Mouse (Mus musculus) Patski (cell line): Measurements from ENCODE around the gene Mfsd2b. TPM values are rescaled to one million over a fixed set of nuclear protein-coding genes. Genes with fewer than 3 reads are reported as not detected.

ENCODE experiments used
- ATAC-seq: fragments of 100-300 bp; one replicate; pipeline ENCODE4 v1.8.0; 2021
- CTCF ChIA-PET: fragments of 350-600 bp; sonication (Branson Sonifier 250); formaldehyde crosslinking; loops from one replicate; lab custom pipeline; 2022; ENCODE audit warnings: inconsistent platforms; lab: Charles Lee
- POLR2A ChIA-PET: fragments of 350-600 bp; sonication (Branson Sonifier 250); formaldehyde crosslinking; loops from one replicate; lab custom pipeline; 2022; ENCODE audit warnings: antibody characterized with exemption, inconsistent platforms; lab: Charles Lee
- DNase-seq: peaks from one replicate; pipeline ENCODE4 v3.0.0-alpha.2; 2011; ENCODE audit warnings: low read depth, low spot score
- H3K27me3 ChIP-seq: fragments of 371-371 bp; one replicate; pipeline ENCODE4 v1.5.1; 2021
- CTCF ChIP-seq: fragments of 100-300 bp; IDR thresholded peaks from one replicate; pipeline ENCODE4 v1.5.1; 2021
- in situ Hi-C: fragments of 300-500 bp; cut with MboI; formaldehyde crosslinking; loops from 3 replicates; pipeline ENCODE4 v1.11.1; 2018; ENCODE audit warnings: low pct_unique_long_range_greater_than_20kb, mixed read lengths
- polyA plus RNA-seq: library from polyadenylated mRNA; unstranded; gene quantifications from one replicate; pipeline ENCODE4 v1.2.3, GENCODE M21; 2021

Mfsd2b gene
- polyA plus RNA-seq, 1 experiment from 2014 or later, result 0.17 TPM

DNA sequence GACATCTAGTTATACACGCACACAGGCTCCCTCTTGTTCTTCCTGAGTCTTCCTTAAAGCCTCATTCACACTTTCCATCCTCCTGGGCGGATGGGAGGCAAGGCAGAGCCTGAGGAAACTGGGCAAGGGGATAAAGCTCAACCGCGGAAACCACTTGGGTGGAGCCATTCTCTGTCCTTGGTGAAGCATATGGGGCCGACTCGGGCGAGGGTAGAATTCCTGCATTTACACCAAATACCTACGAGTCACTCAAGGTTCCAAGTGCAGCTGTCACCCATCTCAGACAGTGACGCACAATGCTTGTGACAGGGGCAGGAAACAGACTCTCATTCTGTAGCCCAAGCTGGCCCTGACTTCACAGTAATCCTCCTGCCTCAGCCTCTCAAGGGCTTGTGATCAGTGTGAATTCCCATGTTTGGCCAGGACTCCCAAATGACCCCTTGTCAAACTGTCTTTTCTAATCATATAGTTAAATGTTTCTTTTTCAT lies 4.2 kb upstream of the Mfsd2b start:
- in situ Hi-C loops, result no loop called here
- TF ChIP-seq CTCF, result no peak
- POLR2A ChIA-PET, result no interaction called here
- DNase-seq (no peak), ATAC-seq (no peak)
- CTCF ChIA-PET, result no interaction called here
- no peaks in the 10 kb centered on the region for H3K27me3 ChIP-seq

DNA sequence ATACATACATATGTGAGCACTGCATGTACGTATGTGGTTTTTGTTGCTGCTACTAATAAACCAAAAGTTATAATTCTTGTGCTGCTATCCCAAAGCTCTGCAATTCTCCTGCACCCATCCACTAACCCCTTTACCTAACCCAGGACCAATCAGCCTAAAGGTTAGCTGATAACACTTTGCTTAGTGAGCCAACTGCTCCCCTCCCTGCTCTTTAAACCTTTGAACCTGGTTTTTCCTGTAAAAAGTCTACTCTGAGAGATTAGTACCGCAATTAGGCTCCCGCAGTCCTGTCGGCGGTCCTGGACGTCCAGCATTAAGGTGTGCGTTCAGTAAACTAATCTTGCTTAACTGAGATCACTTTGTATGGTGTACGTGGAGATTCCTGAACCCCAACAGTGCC lies 1.5 kb upstream of the Mfsd2b start:
- TF ChIP-seq CTCF, result no peak
- CTCF ChIA-PET, result interaction anchor here (2.7 kb wide), 1 partner anchor 13 kb away, joined by 8 read pairs; no protein-coding TSS in a partner anchor
- no peaks in the 10 kb centered on the region for H3K27me3 ChIP-seq
- POLR2A ChIA-PET, result no interaction called here
- in situ Hi-C loops, result no loop called here
- DNase-seq (no peak), ATAC-seq (no peak)

DNA sequence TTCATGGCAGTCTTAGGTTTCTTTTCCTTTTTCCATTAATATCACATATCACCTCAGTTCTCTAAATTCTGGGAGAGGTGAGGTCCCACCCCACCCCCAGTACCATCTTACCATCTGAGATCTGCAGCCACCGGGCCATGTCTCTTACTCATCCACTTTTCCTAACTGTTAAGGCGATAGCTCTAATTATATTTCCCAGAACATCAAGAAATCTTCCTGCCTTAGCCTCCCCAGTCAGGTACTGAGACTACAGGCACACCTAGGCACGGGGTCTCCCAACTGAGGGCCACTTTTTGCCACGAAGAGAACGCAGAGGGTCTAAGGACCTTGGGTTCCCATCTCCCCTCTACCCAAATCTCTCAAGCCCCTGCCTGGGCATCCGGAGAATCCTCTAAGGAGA lies 628 bp downstream of the Mfsd2b start:
- no peaks in the 10 kb centered on the region for H3K27me3 ChIP-seq
- ChIA-PET CTCF (interaction anchor here (2.7 kb wide), 1 partner anchor 11 kb away, joined by 8 read pairs; no protein-coding TSS in a partner anchor), POLR2A (interaction anchor here (0.9 kb wide), 1 partner anchor 20 kb away, joined by 3 read pairs; no protein-coding TSS in a partner anchor)
- ATAC-seq (no peak), DNase-seq (no peak)
- in situ Hi-C loops, result no loop called here
- TF ChIP-seq CTCF, result no peak

DNA sequence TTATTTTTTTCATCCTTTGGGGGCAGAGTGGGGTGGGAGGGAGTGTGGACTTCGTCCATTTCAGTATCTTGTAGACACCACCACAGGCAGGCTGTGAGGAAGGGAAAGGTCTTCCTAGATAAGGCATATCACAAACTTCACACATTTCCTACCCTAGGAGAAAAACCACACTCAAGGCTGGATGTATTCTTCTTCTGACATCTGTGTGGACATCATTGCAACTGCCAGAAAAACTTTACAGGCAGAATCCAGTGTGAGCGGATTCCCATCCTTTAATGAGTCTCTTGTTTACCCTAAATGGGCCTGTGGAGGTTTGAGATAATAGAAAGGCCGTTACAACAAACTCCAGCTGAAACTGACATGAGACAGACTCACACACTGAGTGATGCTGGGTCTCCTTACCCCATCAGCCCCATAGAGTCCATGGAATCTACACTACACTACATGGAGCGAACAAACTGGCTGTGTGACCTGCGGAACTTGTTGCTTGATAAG lies 1.1 kb downstream of the Mfsd2b start:
- no peak for TF ChIP-seq CTCF
- ATAC-seq (no peak), DNase-seq (no peak)
- in situ Hi-C loops, result no loop called here
- H3K27me3 ChIP-seq, result no peaks in the 10 kb centered on the region
- ChIA-PET CTCF (interaction anchor here (1.0 to 2.4 kb wide), 2 partner anchors 12 to 15 kb away, joined by 4 to 7 read pairs; no protein-coding TSS in a partner anchor), POLR2A (interaction anchor here (0.6 kb wide), 1 partner anchor 198 kb away, joined by 3 read pairs; no protein-coding TSS in a partner anchor)

DNA sequence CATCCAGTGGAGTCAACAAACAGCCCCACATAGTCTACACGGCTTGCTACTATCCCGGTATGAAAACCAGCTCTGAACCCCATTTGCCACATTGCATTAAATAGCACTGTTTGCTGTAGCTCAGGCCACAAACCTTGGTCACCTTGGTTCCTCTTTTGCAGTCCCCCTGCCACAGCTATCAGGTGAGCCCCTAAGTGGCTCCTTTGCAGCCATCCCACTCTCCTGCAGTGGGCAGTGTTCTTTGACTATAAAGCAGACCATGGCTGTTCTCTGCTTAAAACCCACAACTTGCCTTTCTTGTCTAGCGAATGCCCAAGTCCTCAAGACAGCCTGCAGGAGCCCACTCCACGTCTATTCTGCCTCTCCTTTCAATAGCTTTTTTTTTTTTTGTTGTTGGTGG lies 1.9 kb downstream of the Mfsd2b start:
- CTCF ChIA-PET, result interaction anchor here (1.0 to 2.4 kb wide), 2 partner anchors 11 to 16 kb away, joined by 4 to 7 read pairs; no protein-coding TSS in a partner anchor
- TF ChIP-seq CTCF, result no peak
- POLR2A ChIA-PET, result interaction anchor here (0.6 kb wide), 1 partner anchor 198 kb away, joined by 3 read pairs; no protein-coding TSS in a partner anchor
- H3K27me3 ChIP-seq, result no peaks in the 10 kb centered on the region
- DNase-seq (no peak), ATAC-seq (no peak)
- in situ Hi-C loops, result no loop called here

DNA sequence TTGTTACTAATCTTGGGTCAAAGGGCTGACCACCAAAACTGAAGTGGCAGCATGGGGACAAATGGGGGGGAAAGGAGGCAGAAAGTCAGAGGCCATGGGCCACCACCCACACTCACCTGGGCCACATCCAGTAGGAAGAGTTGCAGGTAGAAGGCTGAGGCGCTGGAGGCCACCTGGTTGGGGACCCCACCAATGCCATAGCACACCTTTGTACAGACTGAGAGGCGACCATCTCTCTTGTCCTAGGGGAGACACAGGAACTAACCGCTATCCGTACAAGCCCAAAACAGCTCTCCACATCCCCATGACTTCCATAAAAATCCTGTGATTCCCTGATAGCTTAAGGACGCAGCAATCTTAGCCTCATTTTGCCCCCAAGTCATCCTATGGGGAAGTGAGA lies 2.9 kb downstream of the Mfsd2b start:
- H3K27me3 ChIP-seq, result no peaks in the 10 kb centered on the region
- TF ChIP-seq CTCF, result no peak
- POLR2A ChIA-PET, result no interaction called here
- ATAC-seq, result no peak
- DNase-seq, result no peak
- in situ Hi-C loops, result no loop called here
- CTCF ChIA-PET, result interaction anchor here (2.4 kb wide), 1 partner anchor 10 kb away, joined by 7 read pairs; no protein-coding TSS in a partner anchor

DNA sequence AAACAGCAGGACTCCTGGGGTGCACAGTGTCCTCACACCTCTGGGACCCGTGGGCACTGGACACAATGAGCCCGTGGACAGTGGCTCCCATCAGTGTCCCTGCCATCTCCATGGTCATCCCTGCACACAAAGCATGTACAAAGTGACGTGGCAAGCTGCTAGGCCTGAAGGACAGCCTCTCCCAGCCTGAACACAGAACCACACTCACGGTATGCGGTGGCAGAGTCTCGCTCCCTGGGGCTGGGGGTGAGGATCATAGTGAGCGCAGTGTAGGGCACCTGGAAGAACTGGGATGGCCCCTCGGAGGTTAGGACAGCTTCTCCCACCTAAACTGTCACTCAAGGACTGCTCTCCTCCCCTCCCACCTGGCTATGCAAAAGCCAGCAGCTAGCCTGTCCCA lies 5.2 kb downstream of the Mfsd2b start:
- CTCF ChIA-PET, result no interaction called here
- POLR2A ChIA-PET, result interaction anchor here (0.5 kb wide), 1 partner anchor 49 kb away, joined by 3 read pairs; the partner anchor contains the start of gene Atad2b
- DNase-seq, result no peak
- H3K27me3 ChIP-seq, result no peaks in the 10 kb centered on the region
- no peak for TF ChIP-seq CTCF
- no peak for ATAC-seq
- in situ Hi-C loops, result no loop called here

DNA sequence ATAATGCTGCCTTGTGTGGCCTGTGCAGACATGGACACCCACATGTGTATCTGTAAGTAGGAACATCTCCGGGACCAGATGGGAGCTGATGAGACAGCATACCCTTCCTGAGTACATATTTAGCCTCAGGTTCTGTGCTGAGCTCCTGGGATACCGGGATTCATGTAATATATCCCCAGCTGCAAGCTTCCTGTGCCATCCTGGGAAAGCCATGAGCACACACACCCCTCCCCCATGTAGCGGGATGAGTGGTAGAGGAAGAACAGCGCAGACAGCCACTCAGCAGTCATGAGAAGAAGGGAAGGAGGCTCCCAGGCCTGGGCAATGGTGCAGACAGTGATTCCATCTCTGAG lies 9.8 kb downstream of the Mfsd2b start:
- in situ Hi-C loops, result no loop called here
- H3K27me3 ChIP-seq, result no peaks in the 10 kb centered on the region
- TF ChIP-seq CTCF, result no peak
- POLR2A ChIA-PET, result no interaction called here
- ATAC-seq (no peak), DNase-seq (no peak)
- CTCF ChIA-PET, result interaction anchor here (0.8 to 2.1 kb wide), 3 partner anchors 10 to 29 kb away, joined by 3 to 7 read pairs (median 4); no protein-coding TSS in a partner anchor

DNA sequence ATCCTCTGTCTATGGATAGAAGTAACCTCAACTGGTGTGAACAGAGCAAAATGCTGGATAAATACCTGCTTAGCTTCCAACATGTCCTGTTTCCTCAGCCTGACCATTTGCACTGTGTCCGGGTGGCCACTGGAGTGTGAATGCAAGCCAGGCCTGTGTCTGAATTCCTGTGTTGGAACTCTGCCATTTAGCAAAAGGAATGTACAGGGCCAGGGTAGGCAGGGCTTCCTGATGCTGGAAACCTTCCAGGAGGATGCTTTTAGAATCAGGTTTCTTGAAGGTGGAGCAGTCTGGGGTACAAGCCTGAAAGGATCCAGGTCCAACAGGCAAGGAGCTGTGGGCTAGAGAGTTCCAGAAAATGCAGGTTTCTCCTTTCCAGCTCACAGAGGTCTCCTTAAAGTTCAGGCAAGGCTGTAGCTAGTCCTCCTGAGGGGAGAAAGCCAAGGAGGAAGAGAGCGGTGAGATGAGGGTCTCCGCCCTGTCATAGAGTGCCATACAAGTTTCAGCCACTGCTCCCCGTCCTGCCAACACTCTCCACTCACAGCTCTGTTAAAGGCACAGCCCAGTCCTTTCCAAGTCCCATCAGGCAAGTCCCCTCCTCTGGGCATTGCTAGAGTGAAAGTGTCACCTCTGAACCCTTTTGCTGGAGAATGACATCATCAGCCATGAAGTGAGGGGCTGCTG lies 10.4 kb downstream of the Mfsd2b start:
- ChIA-PET CTCF (interaction anchor here (0.8 to 2.2 kb wide), 4 partner anchors 10 to 29 kb away, joined by 3 to 8 read pairs (median 6); partner anchors contain the start of gene Mfsd2b), POLR2A (interaction anchor here (1.1 kb wide), 1 partner anchor 54 kb away, joined by 3 read pairs; the partner anchor contains the start of gene Atad2b)
- no peak for DNase-seq
- in situ Hi-C loops, result no loop called here
- peak; percentile 74 for ATAC-seq
- TF ChIP-seq CTCF, result no peak
- no peaks in the 10 kb centered on the region for H3K27me3 ChIP-seq

DNA sequence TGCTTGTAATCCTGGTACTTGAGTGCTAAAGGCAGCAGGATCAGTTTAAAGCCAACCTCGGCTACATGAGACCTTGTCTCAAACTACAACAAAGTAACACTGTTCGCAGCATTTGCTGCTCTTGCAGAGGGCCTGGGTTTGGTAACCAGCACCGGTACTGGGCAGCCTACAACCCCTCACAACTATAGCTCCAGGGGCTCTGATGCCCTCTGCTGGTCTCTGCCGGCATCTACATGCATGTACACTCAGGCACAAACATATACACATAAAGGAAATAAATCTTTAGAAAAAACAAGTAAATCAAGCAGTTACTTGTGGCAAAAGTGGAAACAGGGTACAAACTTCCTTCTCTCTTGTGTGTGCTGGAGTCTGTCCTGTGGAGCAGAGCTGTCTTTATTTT lies 11.5 kb downstream of the Mfsd2b start:
- TF ChIP-seq CTCF, result no peak
- ATAC-seq (no peak), DNase-seq (no peak)
- CTCF ChIA-PET, result interaction anchor here (1.5 to 2.3 kb wide), 4 partner anchors 8 to 42 kb away, joined by 3 to 8 read pairs (median 7); partner anchors contain the start of gene Mfsd2b
- H3K27me3 ChIP-seq, result no peaks in the 10 kb centered on the region
- POLR2A ChIA-PET, result interaction anchor here (1.1 kb wide), 1 partner anchor 55 kb away, joined by 3 read pairs; the partner anchor contains the start of gene Atad2b
- in situ Hi-C loops, result no loop called here
